Mouse (Mus musculus): ENCODE data around the gene Tor2a.

The Tor2a gene

DNA sequence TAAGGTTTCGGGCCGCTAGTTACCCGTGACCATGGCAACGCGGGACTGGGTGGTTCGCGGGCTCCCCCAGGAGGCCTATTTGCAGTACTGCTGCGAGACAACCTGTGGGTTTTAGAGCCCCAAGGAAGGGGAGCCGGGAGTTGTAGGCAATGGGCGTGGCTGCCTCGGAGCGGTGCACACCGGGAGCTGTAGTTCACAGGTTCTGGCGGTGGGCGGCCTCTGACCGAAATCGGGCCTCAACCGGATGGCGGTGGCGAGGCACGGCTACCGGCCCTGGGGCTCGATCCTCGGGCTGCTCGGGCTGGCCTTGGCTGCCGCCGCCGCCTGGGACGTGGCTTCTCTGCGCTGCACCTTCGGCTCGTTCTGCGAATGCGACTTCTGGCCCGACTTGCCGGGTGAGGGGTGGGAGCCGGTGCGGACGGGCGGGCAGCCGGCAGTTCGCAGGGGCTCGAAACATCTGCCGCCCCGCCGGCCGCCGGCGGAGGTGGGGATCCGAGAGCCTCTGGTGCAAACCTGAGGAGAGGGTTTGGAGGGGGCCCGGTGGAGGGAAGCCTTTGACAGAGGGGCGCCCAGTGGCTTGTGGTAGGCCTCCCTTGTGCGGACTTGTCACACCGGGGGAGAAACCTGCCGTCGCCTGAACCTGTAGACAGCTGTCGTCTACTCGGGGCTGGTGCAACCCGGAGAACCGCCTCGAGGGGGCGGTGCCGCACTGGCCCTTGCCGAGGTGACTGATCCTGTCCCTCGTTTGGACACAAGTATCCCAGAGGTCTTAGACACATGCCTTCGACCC, at the start of gene Tor2a:
Gene Tor2a, plus strand, starts transcription at position 179 of the 790 bp plus-strand sequence.
- DNase-seq (ENCODE audit: low spot score in 2 of 2) = peak; percentile 96 to 97

DNA sequence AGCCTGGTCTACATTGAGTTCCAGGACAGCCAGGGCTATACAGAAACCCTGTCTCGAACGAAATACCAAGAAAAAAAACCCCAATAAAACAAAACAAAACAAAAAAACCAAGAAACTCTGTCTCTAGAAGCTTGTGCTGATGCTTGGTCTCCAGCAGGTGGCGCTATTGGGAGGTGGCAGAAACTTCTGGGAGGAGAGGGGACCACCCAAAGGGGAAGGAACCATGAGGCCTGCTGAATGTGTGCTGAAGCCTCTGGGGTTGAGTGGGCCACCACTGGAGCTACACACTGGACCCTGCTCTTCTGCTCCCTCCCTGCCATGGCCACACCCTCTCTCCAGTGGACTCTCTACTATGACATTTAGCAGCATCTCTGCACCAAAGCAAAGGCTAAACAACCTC, 48.4 kb upstream of the Tor2a start:
- DNase-seq (ENCODE audit: low spot score in 2 of 2) = peak; percentile 62 to 78

DNA sequence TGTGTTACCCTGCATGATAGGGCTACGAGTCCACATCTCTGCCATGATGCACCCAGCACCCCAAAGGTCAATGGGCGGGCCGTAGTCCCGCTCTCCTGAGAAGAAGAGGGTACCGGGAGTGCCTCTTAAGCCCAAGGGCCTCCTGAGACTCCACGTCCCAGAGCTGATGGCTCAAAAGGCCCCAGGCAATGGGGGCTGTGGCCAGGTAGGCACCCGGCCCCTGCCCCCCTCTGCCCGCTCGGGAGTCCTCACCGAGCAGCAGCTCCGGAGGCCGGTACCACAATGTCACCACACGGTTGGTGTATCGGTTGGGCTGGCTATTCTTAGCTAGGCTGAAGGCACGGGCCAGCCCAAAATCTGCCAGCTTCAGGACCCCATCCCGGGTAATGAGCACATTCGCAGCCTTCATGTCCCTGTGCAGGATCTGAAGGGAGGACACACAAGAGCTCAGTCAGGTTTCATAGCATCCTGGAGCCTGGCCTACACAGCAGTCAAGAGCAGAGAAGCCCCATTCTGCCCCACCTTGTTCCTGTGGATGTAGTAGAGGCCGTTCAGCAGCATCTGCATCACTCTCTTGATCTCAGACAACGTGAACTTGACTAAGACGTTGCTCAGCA, 47.4 kb upstream of the Tor2a start:
- no peak for DNase-seq (ENCODE audit: low spot score in 2 of 2)

- DNase-seq (ENCODE audit: low spot score in 2 of 2) = peak in 1 of 2 experiments; percentile 33
Measured at GRCm38 (mm10) chr2:32710425-32710824, 46.6 kb upstream of the Tor2a start.

- DNase-seq (ENCODE audit: low spot score in 2 of 2) = no peak
Measured at GRCm38 (mm10) chr2:32711301-32712056, 45.6 kb upstream of the Tor2a start.

- DNase-seq (ENCODE audit: low spot score in 2 of 2) = peak; percentile 59 to 69
Measured at GRCm38 (mm10) chr2:32712108-32712551, 44.9 kb upstream of the Tor2a start.

GRCm38 (mm10) chr2:32712586-32712933, 44.5 kb upstream of the Tor2a start:
- peak; percentile 92 to 96 for DNase-seq (ENCODE audit: low spot score in 2 of 2)

DNA sequence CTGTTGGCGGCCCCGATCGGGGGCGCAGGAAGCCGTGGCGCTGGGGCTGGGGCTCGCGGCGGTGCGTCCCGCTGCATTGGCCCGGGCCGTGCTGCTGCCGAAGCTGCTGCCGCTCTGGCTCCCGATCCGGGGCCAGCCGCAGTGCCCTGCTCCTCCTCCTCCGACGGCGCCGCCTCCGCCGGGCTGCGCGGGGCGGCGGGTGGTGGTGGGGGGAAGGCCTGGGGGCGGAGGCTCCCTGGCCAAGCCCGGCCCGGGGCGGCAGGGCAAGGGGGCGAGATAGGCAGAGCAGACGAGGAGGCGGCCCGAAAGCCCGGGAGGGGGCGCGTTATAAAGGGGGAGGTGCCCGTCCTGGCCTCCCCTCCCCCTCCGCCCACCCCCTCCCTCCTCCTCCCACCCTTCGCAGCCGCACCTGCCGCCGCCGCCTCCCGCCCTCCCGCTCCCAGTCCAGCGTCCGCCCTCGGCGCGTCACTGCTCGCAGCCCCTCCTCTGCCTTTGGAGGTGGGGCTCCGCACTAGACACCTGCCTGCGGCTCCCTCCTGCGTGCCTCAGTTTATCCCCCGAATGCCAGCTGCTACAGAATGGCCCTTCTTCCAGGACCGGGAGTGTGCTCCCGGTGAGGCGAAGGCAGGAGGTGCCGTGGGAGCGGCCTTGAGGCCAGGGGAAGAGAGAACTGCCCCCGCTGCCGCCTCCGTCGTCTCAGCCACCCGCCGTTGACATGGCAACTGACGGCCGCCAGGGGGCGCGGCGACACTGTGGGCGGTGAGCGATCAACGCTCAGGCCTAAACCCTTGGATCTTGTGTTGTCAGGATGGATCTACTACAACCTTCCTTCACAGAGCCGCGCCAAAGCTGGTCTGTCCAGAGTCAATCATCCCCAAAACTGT, 43.9 kb upstream of the Tor2a start, which contains the start of gene Cdk9:
Gene Cdk9, minus strand, starts transcription at position 143 of the 884 bp plus-strand sequence.
- DNase-seq (ENCODE audit: low spot score in 2 of 2) = peak; percentile 95 to 96

DNA sequence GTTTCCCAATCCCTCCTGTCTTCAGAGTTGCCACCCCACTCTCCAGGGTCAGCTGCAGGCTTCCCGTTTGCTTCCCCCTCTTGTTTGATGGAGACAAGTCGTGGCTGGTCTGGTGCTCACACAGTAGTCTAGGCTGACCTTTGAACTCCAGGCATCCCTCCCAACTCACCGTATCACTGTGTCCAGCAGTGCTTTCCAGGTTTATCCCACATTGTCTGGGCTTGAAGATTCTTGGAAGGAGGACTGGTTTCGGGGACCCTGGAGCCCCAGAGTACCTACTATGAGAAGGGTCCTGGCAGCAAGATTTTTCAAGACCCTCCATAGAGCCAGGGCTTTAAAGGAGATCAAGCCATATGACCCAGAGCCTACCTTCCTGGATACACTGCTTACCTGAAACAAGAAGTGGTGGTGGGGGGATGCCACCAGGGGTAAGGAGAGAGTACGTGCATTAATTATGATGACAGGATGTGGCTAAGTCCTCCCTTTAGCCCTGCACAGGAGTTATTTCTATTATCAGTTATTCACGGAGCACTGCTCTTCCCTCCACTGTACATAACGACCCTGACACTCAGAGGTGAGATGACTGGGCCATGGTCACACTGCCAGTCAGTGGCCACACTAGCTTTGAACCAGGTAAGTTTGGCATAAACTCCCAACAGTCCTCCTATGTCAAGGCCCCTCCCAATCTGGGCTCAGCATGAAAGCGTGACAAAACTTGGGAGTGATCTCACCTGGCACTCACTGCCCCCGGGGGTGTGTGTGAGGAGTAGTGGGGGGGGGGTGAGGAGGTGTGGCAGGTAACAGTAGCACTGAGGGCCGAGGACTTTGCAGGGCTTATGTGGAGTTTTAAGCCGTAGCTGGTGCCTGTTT, 42.7 kb upstream of the Tor2a start:
- DNase-seq (ENCODE audit: low spot score in 2 of 2) = no peak

DNA sequence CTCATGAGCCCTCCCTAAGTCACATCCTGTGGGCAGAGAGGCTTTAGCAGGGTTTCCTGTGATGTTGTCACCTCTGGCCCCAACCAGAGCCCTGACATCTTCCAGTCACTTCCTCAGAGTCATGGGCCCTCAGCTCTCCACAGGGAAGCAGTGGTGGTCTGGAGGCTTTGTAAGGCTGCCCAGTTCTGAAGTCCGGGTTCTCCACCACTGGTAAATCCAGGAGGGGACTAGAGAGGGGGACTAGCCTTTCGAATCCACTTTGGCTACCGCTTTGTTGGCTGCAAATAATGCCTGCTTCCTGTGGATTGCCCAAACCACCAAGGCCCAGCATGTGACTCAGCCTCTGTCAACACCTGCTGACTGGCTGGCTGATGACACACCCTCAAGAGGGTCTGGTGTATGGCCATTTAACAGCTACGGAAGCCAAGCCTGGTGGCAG, 42.0 kb upstream of the Tor2a start:
- DNase-seq (ENCODE audit: low spot score in 2 of 2) = peak; percentile 92 to 96

DNA sequence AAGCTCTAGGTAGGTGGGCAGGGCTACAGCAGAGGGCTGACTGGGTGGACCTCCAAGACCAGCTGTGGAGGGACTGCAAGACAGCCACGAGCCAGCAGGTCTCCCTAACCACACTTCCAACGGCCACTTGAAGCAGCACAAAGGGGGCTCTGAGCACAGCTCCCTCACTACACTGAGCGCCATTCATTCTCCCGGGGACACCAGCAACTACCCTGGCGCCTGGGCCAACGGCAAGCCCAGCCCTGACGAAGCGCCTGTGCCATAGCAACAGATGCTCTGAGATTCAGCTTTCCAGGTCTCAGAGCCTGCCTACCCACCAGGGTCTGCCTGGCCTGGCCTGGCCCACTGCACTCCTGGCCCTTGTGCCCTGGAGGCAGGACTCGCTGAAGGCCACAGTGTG, 38.3 kb upstream of the Tor2a start:
- DNase-seq (ENCODE audit: low spot score in 2 of 2) = no peak

DNA sequence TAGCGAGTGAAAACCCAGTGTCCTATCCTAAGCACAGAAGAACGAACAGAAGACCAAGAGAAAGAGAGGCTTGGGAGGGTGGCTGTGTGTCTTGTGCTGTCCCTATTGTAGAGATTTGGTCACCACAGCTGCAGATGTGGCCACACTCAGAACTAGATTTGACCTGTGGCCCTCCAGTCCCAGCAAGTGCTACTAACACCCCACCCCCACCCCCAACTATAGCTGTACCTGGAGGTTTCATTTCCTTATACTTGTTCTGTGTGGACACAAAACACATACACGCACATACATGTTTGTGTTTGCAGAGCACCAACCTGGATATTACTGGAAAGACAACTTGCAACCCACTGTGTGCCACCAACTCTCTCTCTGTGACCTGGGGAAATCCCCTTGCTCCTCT, 37.0 kb upstream of the Tor2a start:
- DNase-seq (ENCODE audit: low spot score in 2 of 2) = no peak

DNA sequence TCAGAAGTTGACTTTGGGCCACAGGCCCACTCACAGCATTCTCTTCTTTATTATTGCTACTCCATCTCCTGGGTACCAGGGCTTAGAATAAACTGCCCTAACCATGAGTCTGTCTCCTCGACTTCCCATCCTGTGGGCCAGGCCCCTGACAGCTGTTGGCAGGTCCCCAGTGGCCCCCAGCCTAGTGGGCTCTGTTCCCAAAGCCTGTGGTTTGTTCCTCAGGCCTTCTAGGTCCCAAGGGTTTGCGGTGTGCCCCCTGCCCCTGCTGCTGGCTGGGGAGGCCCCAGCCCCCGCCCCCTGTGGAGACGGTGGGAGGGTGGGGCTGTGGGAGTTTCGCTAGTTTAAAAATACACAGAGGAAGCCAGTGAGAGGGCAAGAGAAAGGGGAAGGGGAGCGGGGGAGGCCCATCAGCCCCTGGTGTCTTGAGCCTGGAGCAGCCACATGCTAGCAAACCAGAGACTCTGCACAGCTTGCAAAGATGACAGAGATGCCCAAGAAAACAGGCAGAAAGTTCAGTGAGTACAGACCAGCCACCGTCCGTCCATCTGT, 36.3 kb upstream of the Tor2a start, which contains the start of gene Sh2d3c:
Gene Sh2d3c, plus strand, starts transcription at position 375 of the 549 bp plus-strand sequence.
- peak; percentile 50 to 55 for DNase-seq (ENCODE audit: low spot score in 2 of 2)

GRCm38 (mm10) chr2:32722046-32722445, 35.0 kb upstream of the Tor2a start:
- DNase-seq (ENCODE audit: low spot score in 2 of 2) = peak in 1 of 2 experiments; percentile 21

DNA sequence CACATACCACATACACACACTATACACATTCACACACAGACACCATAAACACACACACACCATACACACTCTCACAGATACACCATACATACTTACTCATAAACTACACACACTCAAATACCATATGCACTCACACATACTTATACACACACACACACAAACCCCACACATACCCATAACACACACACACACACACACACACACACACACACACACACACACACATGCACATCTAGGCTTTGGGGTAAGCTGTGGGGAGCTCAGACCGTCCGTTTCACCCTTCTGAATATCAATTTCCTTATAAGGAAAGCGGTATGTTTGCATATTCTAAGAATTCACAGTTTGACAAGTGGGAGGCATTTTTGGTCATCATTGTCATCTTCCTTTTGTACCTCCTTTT, 34.5 kb upstream of the Tor2a start:
- no peak for DNase-seq (ENCODE audit: low spot score in 2 of 2)

- DNase-seq (ENCODE audit: low spot score in 2 of 2) = no peak
Measured at GRCm38 (mm10) chr2:32724149-32724548, 32.9 kb upstream of the Tor2a start.

DNA sequence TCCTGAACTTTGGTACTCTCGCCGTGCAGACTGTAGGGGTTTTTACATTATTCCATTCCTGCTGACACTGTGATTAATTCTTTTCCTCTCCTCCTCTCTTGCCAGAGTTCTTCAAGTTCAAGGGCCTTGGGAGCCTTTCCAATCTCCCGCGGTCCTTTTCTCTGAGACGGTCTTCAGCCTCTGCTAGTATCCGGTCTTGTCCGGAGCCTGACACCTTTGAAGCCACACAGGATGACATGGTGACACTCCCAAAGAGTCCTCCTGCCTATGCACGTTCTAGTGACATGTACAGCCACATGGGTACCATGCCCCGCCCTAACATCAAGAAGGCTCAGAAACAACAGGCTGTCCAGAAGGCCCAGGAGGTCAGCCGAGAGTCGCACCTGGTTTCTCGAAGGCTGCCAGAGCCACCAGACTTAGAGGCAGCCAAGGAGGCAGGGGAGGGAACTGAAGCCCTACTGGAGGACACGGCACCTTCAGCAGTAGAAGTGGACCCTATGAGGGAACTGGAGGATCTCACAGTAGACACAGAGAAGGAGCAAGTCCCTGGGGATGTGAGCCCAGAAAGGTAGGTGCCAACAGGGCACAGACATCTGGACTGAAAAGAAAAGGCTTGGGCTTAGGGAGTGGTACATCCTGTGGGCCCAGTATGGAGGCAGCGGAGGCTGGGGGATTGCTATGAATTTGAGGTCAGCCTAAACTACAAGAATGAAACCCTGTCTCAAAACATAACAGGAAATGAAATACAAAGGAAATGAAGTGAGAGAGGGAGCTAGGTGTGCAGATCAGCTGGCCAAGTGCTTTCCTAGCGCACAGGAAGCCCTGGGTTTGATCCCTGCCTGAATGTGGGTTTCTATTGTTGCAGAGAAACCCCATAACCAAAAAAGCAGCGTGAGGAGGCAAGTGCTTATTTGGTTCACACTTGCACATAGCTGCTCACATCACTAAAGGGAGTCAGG, 31.9 kb upstream of the Tor2a start:
- peak; percentile 57 to 71 for DNase-seq (ENCODE audit: low spot score in 2 of 2)

DNA sequence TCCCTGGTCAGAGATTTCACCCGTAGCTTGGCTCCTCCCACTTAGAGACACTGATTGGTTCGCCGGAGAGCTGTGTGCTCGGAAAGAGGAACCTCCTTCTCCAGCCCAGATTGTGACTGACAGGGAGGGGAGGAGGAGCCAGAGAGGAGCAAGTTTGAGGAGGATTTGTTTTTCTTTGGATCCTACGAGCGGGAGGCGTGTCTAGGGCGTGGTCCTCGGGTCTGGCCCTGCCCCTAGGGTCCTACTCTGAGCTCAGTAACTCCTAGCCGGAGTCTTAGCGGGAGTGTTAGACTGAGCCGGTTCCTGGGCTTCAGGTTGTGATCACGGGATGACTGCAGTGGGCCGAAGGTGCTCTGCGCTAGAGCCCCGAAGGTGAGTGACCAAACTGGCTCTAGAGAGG, 29.6 kb upstream of the Tor2a start:
- DNase-seq (ENCODE audit: low spot score in 2 of 2) = peak; percentile 45 to 80

- DNase-seq (ENCODE audit: low spot score in 2 of 2) = no peak
Measured at GRCm38 (mm10) chr2:32728463-32728862, 28.6 kb upstream of the Tor2a start.

Measured in natural killer cell, adult 2 months (primary cell).